Mouse (Mus musculus): Measurements from ENCODE around the gene Hspa8. TPM values are rescaled to one million over a fixed set of nuclear protein-coding genes. Genes with fewer than 3 reads are reported as not detected.
"Not testable (repeated sequence)": the region's sequence is repeated elsewhere in the genome, so short reads cannot be mapped to it uniquely, and the experiment has no call there.

Hspa8 gene
- total RNA-seq, 2 experiments from 2014 or later = 2,321 to 2,378 TPM

DNA sequence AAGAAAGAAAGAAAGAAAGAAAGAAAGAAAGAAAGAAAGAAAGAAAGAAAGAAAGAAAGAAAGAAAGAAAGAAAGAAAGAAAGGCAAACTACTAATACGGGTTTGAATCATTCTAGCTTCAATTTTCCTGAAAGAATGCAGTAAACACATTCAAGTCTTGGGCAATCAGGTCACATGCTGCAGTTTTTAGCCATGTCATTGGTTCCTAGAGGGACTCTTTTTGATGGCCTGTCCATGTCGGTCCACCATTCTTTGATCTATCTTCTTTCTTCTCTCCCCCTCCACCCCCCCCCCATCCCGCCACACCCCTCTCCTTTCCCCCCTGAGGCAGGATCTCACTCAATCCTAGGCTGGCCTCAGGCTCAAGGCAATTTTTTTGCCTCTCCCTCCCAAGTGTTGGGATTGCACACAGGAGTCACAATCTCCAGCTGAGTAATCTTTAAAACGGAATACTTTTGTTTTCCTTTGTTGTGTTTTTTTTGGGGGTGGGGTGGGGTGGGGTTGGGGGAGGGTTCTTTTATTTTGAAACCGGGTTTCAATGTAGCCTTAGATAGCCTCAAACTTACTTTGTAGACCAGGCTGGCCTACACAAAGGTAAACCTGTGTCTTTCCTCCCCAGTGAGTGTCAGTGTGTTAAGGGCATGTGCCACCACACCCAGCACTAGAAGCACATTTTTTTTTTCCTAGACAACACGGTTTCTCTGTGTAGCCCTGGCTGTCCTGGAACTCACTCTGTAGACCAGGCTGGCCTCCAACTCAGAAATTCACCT, 8.7 kb upstream of the Hspa8 start:
- Histone ChIP-seq H3K4me3 (no peak overlapping the region), H3K27ac (no peak overlapping the region)
- no peak for TF ChIP-seq CTCF (IDR thresholded peaks at IDR 0.05)
- no peak for DNase-seq (ENCODE audit: extremely low spot score in 1 of 2, low spot score in 2 of 2)
- intact Hi-C loops (cut with DNase I) = no loop called here

DNA sequence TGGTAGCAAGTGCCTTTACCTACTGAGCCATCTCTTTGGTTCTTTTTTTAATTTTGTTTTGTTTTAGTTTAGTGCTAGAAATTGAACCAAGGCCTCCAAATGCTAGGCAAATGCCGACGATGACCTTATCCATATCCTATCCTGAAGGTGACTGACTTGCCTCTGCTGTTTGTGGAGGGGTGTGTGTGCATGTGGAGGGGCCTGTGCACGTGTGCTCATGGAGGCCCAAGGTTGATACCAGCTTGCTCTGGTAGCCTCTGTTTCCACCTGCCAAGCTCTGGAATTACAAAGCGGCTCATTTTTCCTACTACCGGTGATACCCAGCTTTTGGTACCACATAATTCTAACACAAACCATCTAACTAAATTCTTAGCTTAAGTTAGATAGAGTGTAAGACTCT, 7.2 kb upstream of the Hspa8 start:
- no peak for DNase-seq (ENCODE audit: extremely low spot score in 1 of 2, low spot score in 2 of 2)
- Histone ChIP-seq H3K27ac (no peak overlapping the region), H3K4me3 (no peak overlapping the region)
- intact Hi-C loops (cut with DNase I) = no loop called here
- TF ChIP-seq CTCF (IDR thresholded peaks at IDR 0.05) = no peak

DNA sequence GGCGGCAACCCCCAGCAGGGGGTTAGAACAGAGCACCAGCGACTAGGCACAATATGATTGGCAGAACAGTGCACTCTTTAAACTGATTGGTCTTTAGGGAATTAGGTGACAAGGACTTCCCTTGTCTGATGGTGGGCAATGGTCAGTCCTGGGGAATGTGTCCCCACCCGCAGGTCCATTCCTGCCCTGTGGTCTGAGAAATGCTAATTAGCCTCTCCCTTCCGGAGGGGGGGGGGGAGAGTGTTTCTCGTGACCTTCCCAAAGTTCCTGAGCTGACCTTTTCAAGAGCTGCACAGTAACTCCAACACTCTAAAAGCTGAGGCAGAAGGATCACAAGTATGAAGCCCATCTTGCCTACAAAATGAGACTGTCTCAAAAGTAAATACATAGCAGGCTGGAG, 6.5 kb upstream of the Hspa8 start:
- no peak for TF ChIP-seq CTCF (IDR thresholded peaks at IDR 0.05)
- no peak for DNase-seq (ENCODE audit: extremely low spot score in 1 of 2, low spot score in 2 of 2)

DNA sequence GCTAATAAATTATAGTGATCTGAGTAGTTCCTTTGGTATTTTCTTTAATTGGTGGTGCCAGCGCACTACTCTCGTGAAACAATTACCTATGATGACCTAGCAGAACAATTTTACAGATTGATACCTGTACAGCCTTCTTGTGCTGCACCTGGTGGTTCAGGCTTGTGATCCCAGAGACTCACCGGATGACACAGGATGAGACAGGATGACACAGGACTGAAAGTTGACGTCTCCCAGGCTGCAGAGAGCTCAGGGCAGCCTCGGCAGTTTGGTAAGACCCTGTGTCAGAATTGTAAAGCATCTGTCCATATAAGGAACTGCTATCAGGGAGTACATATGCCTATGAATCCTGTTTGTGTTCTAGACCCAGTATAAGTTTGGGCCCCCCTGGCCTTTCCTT, 5.9 kb upstream of the Hspa8 start:
- no peak for DNase-seq (ENCODE audit: extremely low spot score in 1 of 2, low spot score in 2 of 2)
- no peak for TF ChIP-seq CTCF (IDR thresholded peaks at IDR 0.05)
- intact Hi-C loops (cut with DNase I) = no loop called here
- no peak overlapping the region for H3K27ac ChIP-seq
- no peak overlapping the region for H3K4me3 ChIP-seq

More for the DNA sequence above, 6.5 kb upstream of the Hspa8 start:
- intact Hi-C loops (cut with DNase I) = no loop called here
- Histone ChIP-seq H3K4me3 (no peak overlapping the region), H3K27ac (no peak overlapping the region)

DNA sequence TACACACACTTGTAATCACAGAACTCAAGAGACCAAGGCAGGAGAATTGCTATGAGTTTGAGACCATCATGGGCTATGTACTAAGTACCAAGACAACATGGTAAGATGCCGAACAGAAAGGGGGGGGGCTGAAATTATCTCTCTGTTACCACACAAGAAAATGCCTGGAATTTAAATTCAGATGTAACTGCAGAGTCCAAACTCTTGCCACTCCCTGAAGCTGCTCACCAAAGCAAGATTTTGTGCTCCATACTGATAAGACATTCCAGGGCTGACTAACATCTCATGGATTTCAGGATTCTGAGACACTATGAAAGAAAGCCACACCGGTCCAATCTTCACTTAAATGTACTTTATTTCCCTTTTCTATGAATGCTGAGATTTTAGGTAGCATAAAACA, 5.2 kb upstream of the Hspa8 start:
- DNase-seq (ENCODE audit: extremely low spot score in 1 of 2, low spot score in 2 of 2) = no peak
- intact Hi-C loops (cut with DNase I) = no loop called here
- TF ChIP-seq CTCF (IDR thresholded peaks at IDR 0.05) = no peak
- Histone ChIP-seq H3K4me3 (no peak overlapping the region), H3K27ac (no peak overlapping the region)

DNA sequence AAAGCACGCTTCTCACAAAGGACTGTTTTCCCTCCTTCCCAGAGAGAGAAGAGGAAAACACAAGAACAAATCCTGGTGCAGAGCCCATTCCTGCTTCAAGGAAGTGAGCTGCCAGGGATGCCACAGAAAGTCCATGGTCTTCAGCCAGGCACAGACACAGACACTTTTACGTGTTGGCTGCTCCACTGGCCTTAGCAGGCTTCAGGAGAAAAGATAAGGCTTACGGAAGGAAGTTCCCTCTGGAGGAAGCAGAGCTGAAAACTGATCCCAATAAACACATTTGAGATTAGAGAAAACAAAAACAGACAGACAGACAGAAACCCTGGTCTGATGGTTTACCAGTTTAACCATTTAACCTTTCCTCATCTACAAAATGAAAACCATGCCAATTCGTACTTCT, 4.7 kb upstream of the Hspa8 start:
- Histone ChIP-seq H3K4me3 (no peak overlapping the region), H3K27ac (no peak overlapping the region)
- no peak for TF ChIP-seq CTCF (IDR thresholded peaks at IDR 0.05)
- intact Hi-C loops (cut with DNase I) = no loop called here
- no peak for DNase-seq (ENCODE audit: extremely low spot score in 1 of 2, low spot score in 2 of 2)

DNA sequence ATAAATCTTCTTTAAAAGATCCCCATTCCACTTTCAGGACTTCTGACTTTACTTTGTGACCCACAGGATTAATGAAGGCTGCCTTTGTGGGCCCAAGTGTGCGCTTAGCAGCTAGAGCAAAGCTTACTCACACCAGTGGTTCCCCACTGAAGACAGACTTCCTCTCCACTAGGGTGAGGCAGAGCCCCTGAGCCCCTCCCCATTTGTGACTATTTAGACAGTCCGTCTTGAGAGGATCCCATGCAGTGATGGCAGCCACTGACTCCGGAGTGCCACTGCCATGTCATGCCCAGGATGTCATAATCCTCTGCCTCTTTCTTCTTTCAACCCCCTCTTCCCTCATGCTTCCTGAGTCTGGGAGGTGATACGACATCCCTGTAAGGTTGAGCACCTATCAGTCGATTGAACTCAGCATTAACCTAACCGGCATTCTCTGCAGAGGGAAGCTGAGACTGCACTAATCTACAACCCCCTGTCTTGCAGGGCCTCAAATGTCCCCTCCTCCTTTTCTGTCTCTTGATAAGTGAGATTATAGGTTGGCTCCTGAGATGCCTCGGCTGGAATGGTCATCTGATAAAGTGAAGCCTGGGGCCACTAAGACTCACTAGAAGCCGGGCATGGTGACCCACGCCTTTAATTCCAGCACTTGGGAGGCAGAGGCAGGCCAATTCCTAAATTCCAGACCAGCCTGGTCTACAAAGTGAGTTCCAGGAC, 2.4 kb upstream of the Hspa8 start:
- TF ChIP-seq CTCF (IDR thresholded peaks at IDR 0.05) = no peak
- DNase-seq (ENCODE audit: extremely low spot score in 1 of 2, low spot score in 2 of 2) = no peak
- intact Hi-C loops (cut with DNase I) = no loop called here
- H3K27ac ChIP-seq = no peak overlapping the region
- H3K4me3 ChIP-seq = no peak overlapping the region

DNA sequence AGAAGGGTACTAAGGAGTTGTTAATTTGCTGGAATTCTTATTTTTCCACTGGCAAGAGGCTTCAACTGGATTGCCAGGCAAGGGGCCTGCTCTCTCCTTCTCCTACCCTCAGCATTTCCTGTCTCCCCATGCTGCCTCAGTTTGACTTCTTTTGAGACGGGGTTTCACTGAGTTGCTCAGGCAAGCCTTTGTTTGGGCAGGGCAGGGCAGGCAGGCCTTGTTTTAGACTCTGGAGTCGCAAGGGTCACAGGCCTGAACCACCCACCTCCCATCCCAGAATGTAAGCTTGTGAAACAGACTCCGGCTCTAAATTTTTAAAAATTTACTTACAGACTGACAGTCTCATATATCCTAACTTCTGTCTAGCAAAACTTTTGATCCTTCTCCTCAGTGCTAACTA, 1.7 kb upstream of the Hspa8 start:
- Histone ChIP-seq H3K27ac (peak overlapping the region; percentile 98), H3K4me3 (no peak overlapping the region)
- no peak for TF ChIP-seq CTCF (IDR thresholded peaks at IDR 0.05)
- intact Hi-C loops (cut with DNase I) = no loop called here
- DNase-seq (ENCODE audit: extremely low spot score in 1 of 2, low spot score in 2 of 2) = no peak

DNA sequence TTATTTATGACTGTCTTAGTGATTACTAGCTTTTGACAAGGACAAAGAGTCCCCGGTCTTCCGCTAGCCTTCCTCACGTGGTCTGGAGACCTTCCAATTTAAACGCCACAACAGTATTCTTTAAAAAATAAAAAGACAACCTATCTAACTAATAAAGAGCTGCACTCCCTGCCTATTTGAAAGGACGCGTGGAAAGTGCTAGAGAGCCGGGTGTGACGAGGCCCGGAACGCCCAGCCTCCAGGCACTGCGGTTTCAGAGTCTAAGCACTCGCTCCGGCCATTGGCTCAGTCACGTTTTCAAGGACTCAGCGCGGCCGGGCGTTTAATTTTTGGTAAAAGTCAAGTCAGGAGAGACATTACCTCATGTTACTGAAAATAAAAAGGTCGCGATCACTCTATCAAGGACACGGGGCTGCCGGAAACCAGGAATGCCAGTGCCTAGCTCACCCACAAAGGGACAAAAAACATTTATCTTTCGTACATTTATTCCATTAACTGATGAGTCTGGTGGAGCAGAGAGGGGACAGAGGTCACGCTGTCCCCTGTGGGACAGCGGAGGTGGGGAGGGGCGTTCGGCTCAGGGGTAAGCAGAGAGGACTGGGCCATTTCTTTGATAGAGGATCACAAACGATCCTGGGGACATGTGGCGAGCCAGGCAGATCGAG, 815 bp upstream of the Hspa8 start:
- intact Hi-C loops (cut with DNase I) = loop anchor here (2.0 kb wide), 2 partner anchors 35 to 43 kb away; no protein-coding TSS in a partner anchor
- Histone ChIP-seq H3K27ac (peak overlapping the region; percentile 98), H3K4me3 (peak overlapping the region; percentile 74)
- TF ChIP-seq CTCF (IDR thresholded peaks at IDR 0.05) = no peak
- peak; percentile 58 to 66 for DNase-seq (ENCODE audit: extremely low spot score in 1 of 2, low spot score in 2 of 2)

DNA sequence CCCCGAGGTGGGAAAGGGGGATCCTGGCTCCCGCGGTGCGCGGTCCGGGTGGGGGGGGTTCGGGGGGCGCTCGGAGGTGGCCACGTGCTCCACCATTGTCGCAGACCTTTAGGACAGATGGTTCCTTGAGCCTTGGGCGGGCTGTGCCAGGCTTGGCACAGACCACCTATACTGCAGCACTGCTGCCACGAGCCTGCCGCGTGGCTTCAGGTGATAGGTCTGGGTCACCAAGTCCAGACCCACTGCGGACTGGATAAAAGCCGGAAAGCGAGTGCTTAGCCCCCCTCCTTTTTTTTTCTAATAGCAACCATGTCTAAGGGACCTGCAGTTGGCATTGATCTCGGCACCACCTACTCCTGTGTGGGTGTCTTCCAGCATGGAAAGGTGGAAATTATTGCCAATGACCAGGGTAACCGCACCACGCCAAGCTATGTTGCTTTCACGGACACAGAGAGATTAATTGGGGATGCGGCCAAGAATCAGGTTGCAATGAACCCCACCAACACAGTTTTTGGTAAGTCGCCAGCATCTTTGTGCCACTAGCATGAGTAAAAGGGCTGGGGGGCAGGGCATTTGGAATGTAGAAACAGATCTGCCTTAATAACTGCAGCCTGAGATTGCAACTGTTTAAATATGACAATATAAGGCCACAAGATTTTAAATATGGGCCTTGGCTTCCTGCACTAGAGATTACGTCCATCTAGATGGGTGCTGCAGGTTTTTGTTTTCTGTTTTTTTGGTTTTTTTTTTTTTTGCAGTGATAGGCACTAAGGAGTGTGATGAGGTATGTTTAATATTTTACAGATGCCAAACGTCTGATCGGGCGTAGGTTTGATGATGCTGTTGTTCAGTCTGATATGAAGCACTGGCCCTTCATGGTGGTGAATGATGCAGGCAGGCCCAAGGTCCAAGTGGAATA, 1.1 kb downstream of the Hspa8 start:
- intact Hi-C loops (cut with DNase I) = loop anchor here (2.0 kb wide), 2 partner anchors 37 to 45 kb away; no protein-coding TSS in a partner anchor
- DNase-seq (ENCODE audit: extremely low spot score in 1 of 2, low spot score in 2 of 2) = peak in 1 of 2 experiments; percentile 37

DNA sequence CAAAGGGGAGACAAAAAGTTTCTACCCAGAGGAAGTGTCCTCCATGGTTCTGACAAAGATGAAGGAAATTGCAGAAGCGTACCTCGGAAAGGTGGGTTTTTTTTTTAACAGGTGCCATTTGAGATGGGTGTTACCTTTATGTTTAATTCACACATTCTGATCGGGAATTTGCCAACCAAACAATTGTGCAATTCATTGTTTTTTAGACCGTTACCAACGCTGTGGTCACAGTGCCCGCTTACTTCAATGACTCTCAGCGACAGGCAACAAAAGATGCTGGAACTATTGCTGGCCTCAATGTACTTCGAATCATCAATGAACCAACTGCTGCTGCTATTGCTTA, 1.7 kb downstream of the Hspa8 start:
- intact Hi-C loops (cut with DNase I); DNase-seq (ENCODE audit: extremely low spot score in 1 of 2, low spot score in 2 of 2); H3K27ac ChIP-seq: not testable (repeated sequence)
- peak overlapping the region; percentile 86 for H3K4me3 ChIP-seq

More for the DNA sequence above, 1.1 kb downstream of the Hspa8 start:
- H3K4me3 ChIP-seq = peak overlapping the region; percentile 86
- H3K27ac ChIP-seq = peak overlapping the region; percentile 99

DNA sequence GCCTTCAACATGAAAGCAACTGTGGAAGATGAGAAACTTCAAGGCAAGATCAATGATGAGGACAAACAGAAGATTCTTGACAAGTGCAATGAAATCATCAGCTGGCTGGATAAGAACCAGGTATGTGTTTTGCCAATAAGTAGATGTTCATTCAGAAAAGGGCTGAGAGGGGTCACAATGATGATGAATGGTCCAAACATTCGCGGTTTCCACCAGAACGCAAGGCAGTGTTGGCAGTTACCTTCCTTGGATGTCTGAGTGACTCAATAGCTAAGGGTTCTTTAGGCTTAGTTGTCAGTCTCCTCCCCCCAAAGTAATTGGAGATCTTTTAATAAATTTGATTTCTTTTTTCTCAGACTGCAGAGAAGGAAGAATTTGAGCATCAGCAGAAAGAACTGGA, 3.8 kb downstream of the Hspa8 start:
- DNase-seq (ENCODE audit: extremely low spot score in 1 of 2, low spot score in 2 of 2); intact Hi-C loops (cut with DNase I); H3K27ac ChIP-seq: not testable (repeated sequence)
- H3K4me3 ChIP-seq = peak overlapping the region; percentile 21
